Mouse (Mus musculus): ENCODE measurements around the gene Anks1. TPM values are rescaled to one million over a fixed set of nuclear protein-coding genes. Genes with fewer than 3 reads are reported as not detected.
"Not testable (repeated sequence)": the region's sequence is repeated elsewhere in the genome, so short reads cannot be mapped to it uniquely, and the experiment has no call there.

Gene Anks1
- polyA plus RNA-seq, 1 experiment from 2014 or later = 21.4 TPM

DNA sequence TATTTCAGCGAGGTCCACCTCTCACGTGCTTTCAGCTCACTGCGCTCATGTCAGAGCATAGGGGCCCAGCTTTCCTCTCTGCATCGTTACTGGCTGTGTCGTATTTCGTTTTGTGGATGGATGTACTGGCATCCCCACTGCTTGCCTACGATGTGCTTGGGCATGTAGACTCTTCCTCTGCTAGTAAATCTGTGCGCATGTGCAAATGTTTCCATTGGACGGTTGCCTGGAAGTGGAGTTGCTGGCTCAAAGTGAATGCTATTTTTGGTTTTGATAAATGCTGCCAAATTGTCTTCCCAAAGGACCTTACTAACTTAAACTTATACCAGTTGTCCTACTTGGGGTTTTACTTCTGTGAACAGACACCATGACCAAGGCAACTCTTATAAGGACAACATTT lies 62.4 kb downstream of the Anks1 start:
- 94% methylated on average over 9 of the region's 9 CpGs for WGBS
- Histone ChIP-seq H3K27ac (no peak overlapping the region), H3K27me3 (ENCODE audit: poor library complexity, severe bottlenecking) (no peaks in the 10 kb centered on the region), H3K4me1 (peaks cover 16% of the 10 kb centered on the region), H3K36me3 (replicated peaks) (peaks cover 10% of the 10 kb centered on the region), H3K9me3 (no peaks in the 10 kb centered on the region), H3K4me3 (no peak overlapping the region)
- DNase-seq (ENCODE audit: extremely low spot score, low spot score) = no peak

DNA sequence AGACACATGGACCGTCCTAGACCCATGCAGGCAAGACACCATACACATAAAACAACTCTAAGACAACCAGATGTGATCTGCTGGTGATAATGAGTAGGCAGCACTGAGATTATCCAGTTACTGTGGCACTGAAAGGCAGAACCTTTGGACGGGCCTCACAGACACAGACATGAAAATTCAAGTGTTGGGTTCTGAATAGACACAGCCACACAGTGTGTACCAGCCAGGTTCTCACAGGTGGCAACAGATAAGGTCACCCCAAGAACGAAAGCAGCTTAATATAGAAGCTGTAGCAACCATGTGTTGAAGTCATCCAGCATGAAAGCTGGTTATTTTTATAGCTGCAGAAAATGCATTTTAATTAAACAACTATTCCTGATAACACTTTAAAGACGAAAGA lies 64.2 kb downstream of the Anks1 start:
- Histone ChIP-seq H3K4me1 (peaks cover 16% of the 10 kb centered on the region), H3K27me3 (ENCODE audit: poor library complexity, severe bottlenecking) (no peaks in the 10 kb centered on the region), H3K36me3 (replicated peaks) (peaks cover 28% of the 10 kb centered on the region), H3K27ac (no peak overlapping the region), H3K9me3 (no peaks in the 10 kb centered on the region), H3K4me3 (no peak overlapping the region)
- 90% methylated on average over 4 of the region's 4 CpGs for WGBS
- no peak for DNase-seq (ENCODE audit: extremely low spot score, low spot score)

DNA sequence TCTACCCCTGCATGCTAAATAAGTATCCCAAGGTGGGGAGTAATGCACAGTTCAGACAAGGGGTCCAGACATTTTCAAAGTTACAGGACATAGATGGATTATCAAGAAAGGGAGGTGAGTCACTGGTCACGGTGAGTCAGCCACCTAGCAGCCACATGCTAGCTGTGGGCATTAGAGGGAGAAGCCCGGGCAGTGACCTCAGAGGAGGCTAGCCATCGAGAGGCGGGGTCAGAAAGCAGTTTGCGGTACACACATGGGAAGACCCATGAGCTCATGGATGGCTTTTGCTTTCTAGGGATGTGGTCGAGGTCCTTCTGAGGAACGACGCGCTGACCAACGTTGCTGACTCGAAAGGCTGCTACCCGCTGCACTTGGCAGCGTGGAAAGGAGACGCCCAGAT lies 67.2 kb downstream of the Anks1 start:
- no peak for DNase-seq (ENCODE audit: extremely low spot score, low spot score)
- Histone ChIP-seq H3K27me3 (ENCODE audit: poor library complexity, severe bottlenecking) (no peaks in the 10 kb centered on the region), H3K36me3 (replicated peaks) (peaks cover 45% of the 10 kb centered on the region), H3K4me3 (no peak overlapping the region), H3K9me3 (no peaks in the 10 kb centered on the region), H3K4me1 (peaks cover 6% of the 10 kb centered on the region; the same call in 1 of the 2 replicates), H3K27ac (no peak overlapping the region)
- WGBS = 96% methylated on average over 14 of the region's 14 CpGs

DNA sequence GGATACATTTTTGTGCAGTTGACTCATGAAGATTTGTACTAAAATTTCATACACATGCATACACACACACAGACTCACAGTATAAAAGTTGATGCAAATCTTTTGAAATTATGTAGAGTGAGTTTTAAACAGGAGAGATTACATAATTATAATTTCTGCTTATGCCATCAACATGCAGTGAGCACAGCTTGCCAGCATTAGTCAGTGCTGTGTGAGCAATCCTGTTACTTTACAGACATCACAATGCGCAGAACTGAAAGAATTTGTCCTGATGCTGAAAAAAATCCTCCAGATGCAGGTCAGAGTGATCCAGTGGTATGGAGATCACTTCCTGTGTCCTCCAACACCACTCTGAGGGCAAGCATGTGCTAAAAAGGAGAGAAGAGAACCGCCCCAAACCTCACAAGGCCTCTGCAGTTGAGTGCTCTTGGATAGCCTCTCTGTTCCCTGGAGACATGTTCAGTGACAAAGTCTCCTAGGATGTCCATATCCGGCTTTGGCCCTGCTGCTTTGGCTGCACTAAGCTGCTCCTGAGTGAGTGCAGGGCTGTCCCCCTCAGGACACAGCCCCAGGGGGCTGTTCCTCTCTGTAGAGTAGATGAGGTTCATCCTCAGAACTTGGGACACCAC lies 68.0 kb downstream of the Anks1 start:
- peaks cover 48% of the 10 kb centered on the region for H3K36me3 ChIP-seq (replicated peaks)
- 94% methylated on average over 3 of the region's 3 CpGs for WGBS

DNA sequence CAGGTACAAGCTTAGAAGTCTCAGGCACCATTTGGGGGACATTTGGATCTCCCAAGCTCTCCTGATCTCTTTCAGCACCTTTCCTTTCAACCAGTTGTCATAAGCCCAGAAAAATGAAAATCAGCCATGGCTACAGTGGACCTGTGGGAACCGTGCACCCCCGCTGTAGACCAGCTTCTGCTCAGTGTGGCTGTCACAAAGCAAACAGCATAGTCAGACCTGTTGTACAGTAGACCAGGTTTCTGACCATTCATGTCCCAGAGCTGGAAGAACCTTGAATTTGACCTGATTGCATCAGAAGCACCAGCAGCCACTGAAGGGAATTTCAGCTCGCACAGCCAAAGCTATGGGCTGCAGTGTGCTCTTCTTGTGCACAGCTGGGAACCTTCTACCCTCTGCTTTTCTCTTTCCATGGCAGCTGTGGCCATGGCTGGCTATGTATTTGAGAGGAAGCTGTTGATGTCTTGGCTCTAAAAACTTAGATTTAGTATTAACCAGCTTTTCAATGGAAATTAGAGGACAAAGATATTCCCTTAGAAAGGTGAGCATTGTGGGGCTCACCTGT lies 71.4 kb downstream of the Anks1 start:
- Histone ChIP-seq H3K27ac (no peak overlapping the region), H3K4me1 (no peaks in the 10 kb centered on the region), H3K27me3 (ENCODE audit: poor library complexity, severe bottlenecking) (no peaks in the 10 kb centered on the region), H3K36me3 (replicated peaks) (peaks cover 58% of the 10 kb centered on the region), H3K4me3 (no peak overlapping the region), H3K9me3 (no peaks in the 10 kb centered on the region)
- 95% methylated on average over 3 of the region's 3 CpGs for WGBS
- DNase-seq (ENCODE audit: extremely low spot score, low spot score) = no peak

More for the DNA sequence above, 68.0 kb downstream of the Anks1 start:
- Histone ChIP-seq H3K4me3 (no peak overlapping the region), H3K4me1 (peaks cover 6% of the 10 kb centered on the region; the same call in 1 of the 2 replicates), H3K27me3 (ENCODE audit: poor library complexity, severe bottlenecking) (no peaks in the 10 kb centered on the region), H3K27ac (no peak overlapping the region), H3K9me3 (no peaks in the 10 kb centered on the region)
- no peak for DNase-seq (ENCODE audit: extremely low spot score, low spot score)

DNA sequence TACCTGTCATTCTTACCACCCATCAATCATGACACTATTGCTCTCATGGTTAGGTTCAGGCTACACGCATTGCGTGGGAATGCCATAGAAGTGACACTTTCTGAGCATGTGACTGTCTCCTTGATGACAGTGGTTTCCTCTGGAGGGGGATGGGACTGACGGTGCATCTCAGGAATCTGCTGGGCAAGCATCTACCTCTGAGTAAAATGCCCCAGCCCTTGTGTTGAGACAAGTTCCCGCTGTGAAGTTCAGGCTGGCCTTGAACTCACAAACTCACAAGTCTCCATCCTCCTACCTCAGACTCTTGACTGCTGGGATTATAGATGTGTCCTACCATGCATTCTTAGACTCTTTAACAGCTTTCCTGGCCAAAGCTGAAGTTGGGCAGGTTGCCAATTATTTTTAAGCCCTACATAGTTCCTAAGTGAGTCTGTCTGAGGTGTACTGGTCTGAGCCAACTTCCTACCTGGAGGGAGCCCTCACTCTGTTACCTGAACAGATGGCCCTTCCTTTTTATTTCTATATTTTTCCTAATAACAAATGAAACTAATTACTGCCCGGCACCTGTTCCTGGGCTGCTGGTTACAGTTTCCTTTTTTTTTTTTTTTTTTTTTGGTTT lies 72.5 kb downstream of the Anks1 start:
- H3K36me3 ChIP-seq (replicated peaks) = peaks cover 61% of the 10 kb centered on the region
- 93% methylated on average over 5 of the region's 5 CpGs for WGBS

DNA sequence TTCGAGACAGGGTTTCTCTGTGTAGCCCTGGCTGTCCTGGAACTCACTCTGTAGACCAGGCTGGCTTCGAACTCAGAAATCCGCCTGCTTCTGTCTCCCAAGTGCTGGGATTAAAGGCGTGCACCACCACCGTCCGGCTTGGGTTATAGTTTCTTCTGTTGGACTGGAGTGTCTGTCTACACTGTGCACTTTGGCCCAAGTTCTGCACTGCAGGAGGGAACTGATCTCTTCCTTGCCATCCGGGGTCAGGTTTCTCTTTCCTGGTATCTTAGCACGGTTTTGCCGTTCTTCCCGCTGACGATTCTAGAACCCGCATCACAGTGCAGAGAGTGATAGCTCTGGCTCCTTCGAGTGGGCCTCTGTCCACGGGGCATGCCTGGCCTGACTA lies 73.0 kb downstream of the Anks1 start:
- H3K9me3 ChIP-seq; H3K4me1 ChIP-seq; H3K27ac ChIP-seq; DNase-seq (ENCODE audit: extremely low spot score, low spot score); H3K4me3 ChIP-seq; H3K27me3 ChIP-seq (ENCODE audit: poor library complexity, severe bottlenecking): not testable (repeated sequence)
- H3K36me3 ChIP-seq (replicated peaks) = peaks cover 61% of the 10 kb centered on the region
- WGBS = 90% methylated on average over 14 of the region's 14 CpGs

More for the DNA sequence above, 72.5 kb downstream of the Anks1 start:
- Histone ChIP-seq H3K9me3 (no peaks in the 10 kb centered on the region), H3K27ac (no peak overlapping the region), H3K4me3 (no peak overlapping the region), H3K4me1 (no peaks in the 10 kb centered on the region), H3K27me3 (ENCODE audit: poor library complexity, severe bottlenecking) (no peaks in the 10 kb centered on the region)
- no peak for DNase-seq (ENCODE audit: extremely low spot score, low spot score)

DNA sequence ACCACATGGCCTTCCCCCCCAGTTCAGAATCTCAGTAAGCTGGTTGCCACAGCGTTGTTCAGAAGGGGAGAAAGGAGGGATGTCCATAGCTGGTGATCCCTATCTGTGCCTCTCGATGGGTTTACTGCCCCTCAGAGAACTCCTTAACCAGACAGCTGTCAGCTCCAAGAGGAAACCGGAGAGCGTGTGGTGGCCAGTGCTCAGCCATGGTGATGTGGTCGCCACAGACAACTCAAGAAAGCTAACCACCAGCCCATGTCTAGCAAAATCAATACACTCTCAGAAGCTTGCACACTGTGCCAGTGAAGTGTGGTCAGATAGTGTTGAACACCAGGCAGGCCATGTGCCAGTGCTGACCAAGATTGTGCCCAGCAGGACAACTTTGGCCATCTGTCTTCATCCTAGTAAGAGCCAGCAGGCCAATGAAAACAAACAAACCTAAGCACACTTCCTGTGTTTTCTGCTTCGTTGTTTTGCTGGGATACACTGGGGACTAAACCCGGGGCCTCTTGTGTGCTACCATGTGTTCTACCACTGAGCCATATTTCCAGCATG lies 73.7 kb downstream of the Anks1 start:
- H3K27ac ChIP-seq = no peak overlapping the region
- no peak for DNase-seq (ENCODE audit: extremely low spot score, low spot score)
- no peak overlapping the region for H3K4me3 ChIP-seq
- no peaks in the 10 kb centered on the region for H3K27me3 ChIP-seq (ENCODE audit: poor library complexity, severe bottlenecking)
- no peaks in the 10 kb centered on the region for H3K9me3 ChIP-seq
- WGBS = 90% methylated on average over 7 of the region's 7 CpGs
- H3K4me1 ChIP-seq = no peaks in the 10 kb centered on the region
- peaks cover 59% of the 10 kb centered on the region for H3K36me3 ChIP-seq (replicated peaks)

DNA sequence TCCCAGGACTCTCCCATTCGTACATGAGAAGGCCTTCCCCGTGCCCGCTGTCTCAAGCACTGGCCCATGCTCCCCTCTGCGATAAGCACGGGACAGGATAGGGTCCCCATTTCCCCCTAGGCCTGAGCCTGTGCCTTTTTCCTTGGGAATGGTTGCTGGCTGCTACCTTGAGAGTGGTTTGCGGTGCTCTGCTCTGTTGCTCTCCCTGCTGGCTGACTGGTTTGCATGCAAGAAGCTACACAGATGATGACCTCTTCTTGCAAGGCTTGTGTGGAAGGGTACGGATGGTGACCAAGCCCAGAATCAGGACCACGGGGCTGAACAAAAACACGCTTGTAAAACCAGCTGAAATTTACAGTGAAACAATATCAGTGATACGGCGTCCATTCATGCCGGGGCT lies 75.3 kb downstream of the Anks1 start:
- peaks cover 54% of the 10 kb centered on the region for H3K36me3 ChIP-seq (replicated peaks)
- H3K27ac ChIP-seq = no peak overlapping the region
- no peak overlapping the region for H3K4me3 ChIP-seq
- no peaks in the 10 kb centered on the region for H3K9me3 ChIP-seq
- WGBS = 92% methylated on average over 12 of the region's 12 CpGs
- DNase-seq (ENCODE audit: extremely low spot score, low spot score) = no peak
- no peaks in the 10 kb centered on the region for H3K27me3 ChIP-seq (ENCODE audit: poor library complexity, severe bottlenecking)
- H3K4me1 ChIP-seq = no peaks in the 10 kb centered on the region

DNA sequence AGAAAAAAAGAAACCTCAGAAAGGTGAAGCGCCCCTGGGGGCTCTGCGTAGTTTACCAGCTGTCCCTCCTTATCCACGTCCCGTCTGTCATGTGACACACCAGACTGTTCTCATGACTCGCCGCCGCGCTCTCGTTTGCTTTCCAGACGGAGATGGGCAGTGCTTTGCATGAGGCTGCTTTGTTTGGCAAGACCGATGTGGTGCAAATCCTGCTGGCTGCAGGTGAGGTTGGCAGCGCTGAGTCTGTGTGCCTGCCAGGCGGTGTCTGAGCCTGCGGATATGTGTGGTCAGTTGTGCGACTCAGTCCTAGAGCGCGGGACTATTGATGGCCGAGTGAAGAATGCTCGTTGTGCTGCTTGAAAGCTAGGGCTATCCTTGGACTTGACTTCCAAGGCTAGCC lies 77.0 kb downstream of the Anks1 start:
- DNase-seq (ENCODE audit: extremely low spot score, low spot score) = no peak
- Histone ChIP-seq H3K36me3 (replicated peaks) (peaks cover 55% of the 10 kb centered on the region), H3K9me3 (no peaks in the 10 kb centered on the region), H3K4me1 (peaks cover 7% of the 10 kb centered on the region; the same call in 1 of the 2 replicates), H3K4me3 (no peak overlapping the region), H3K27ac (no peak overlapping the region), H3K27me3 (ENCODE audit: poor library complexity, severe bottlenecking) (no peaks in the 10 kb centered on the region)
- 96% methylated on average over 19 of the region's 19 CpGs for WGBS

DNA sequence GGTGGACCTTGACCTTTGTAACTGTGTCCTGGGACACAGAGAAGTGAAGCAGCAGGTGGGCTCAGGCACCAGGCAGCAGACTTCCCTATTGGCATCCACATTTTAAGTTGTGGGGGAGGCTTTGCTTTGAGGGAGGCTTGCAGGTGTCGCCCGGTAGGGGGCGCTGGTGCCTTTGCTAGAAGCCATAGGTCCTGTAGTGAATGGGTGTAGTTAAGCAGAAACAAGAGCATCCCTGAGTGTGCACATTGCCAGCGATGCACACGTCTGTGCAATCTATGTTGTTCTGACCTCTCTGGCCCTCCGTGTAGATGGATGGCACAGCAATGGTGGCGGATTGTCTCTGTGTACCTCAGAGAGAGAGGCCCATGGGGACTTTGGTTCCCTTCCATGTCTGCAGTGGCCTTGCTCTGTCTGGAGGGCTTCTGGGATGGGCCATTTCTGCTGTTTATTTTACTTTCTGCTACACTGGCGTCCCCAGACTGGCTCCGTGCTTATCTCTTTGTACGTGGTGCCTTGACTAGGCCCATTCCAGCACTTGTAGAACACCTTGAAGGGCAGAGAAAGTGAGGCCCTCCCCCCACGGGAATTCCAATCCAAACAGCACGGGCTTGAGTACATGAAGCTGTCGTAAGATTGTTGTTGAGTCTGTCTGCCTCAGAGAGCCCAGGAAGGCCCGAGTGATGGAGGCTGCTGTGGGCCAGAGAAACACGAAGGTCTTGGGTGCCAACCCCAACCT lies 80.9 kb downstream of the Anks1 start:
- H3K27me3 ChIP-seq (ENCODE audit: poor library complexity, severe bottlenecking) = no peaks in the 10 kb centered on the region
- H3K9me3 ChIP-seq = no peaks in the 10 kb centered on the region
- peaks cover 14% of the 10 kb centered on the region for H3K4me1 ChIP-seq
- peak; percentile 83 for DNase-seq (ENCODE audit: extremely low spot score, low spot score)
- H3K4me3 ChIP-seq = no peak overlapping the region
- 58% methylated on average over 15 of the region's 15 CpGs for WGBS
- H3K36me3 ChIP-seq (replicated peaks) = peaks cover 68% of the 10 kb centered on the region
- H3K27ac ChIP-seq = peak overlapping the region; percentile 65

DNA sequence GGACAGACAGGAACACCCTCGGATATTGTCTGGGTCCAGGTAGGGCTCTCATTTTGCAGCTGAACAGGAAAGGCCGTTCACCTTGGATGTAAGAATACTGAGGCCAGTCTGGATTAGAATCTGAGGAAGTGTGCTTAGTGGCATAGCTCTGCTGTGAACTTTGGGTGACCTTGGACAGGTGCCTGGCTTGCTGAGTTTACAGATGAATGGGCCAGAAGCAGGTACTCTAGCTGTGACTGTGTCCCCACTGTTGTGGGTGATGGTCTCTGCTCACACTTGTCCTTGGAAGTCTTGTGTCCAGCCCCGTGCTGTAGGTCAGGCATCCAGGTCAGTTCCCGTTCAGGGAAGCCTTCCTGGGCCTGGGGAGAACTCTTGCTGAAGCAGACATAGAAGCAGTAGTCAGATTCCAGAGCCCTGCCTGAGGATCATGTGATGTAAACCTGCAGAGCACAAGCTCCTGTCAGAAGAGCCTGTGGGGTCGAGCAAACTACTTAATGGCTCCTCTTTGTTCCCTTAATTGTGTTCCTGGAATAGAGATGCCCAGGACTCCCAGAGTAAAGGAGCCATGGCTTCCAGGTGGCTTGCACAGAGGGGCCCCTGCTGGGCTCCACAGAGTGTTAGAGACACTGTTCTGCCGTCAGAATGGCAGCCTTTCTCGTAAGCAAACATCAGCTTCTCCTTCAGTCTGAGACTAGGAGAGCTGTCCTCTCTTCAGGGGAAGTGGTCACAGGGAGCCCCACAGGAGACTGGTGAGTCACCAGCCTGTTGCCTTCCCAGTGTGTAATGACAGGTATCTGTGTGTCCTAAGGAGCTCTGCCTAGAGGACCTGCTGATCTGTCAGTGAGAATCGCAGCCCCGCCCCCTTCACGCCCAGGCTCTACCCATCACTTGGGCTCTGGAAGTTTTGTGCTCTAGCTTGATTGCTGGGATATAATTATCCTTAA lies 85.2 kb downstream of the Anks1 start:
- H3K27me3 ChIP-seq (ENCODE audit: poor library complexity, severe bottlenecking) = no peaks in the 10 kb centered on the region
- H3K9me3 ChIP-seq = no peaks in the 10 kb centered on the region
- H3K36me3 ChIP-seq (replicated peaks) = peaks cover 72% of the 10 kb centered on the region
- peaks cover 14% of the 10 kb centered on the region for H3K4me1 ChIP-seq
- DNase-seq (ENCODE audit: extremely low spot score, low spot score) = no peak
- H3K27ac ChIP-seq = no peak overlapping the region
- WGBS = 55% methylated on average over 10 of the region's 10 CpGs
- no peak overlapping the region for H3K4me3 ChIP-seq

Data from forebrain, embryonic 10.5 days (tissue).